Mouse (Mus musculus): ENCODE results near the gene Rptor. TPM values are rescaled to one million over a fixed set of nuclear protein-coding genes. Genes with fewer than 3 reads are reported as not detected.
"Not testable (repeated sequence)": the region's sequence is repeated elsewhere in the genome, so short reads cannot be mapped to it uniquely, and the experiment has no call there.

Rptor gene
- polyA plus RNA-seq, 1 experiment from 2014 or later: 18.3 TPM

- no peak overlapping the region for H3K4me2 ChIP-seq (replicated peaks)
- no peak for ATAC-seq (ENCODE audit: low FRiP score)
- no peaks in the 10 kb centered on the region for H3K9me3 ChIP-seq (replicated peaks)
- H3K36me3 ChIP-seq: no peaks in the 10 kb centered on the region
- H3K4me1 ChIP-seq: peaks cover 13% of the 10 kb centered on the region; the same call in 1 of the 2 replicates
- H3K9ac ChIP-seq: no peak overlapping the region
- no peak overlapping the region for H3K27ac ChIP-seq
- WGBS: 91% methylated on average over 4 of the region's 4 CpGs
- no peak overlapping the region for H3K4me3 ChIP-seq
- no peaks in the 10 kb centered on the region for H3K27me3 ChIP-seq
These were observed 33.7 kb downstream of the Rptor start for GRCm38 (mm10) chr11:119636371-119636883.

- no peaks in the 10 kb centered on the region for H3K27me3 ChIP-seq
- no peaks in the 10 kb centered on the region for H3K9me3 ChIP-seq (replicated peaks)
- no peak; the same call in 1 of the 2 replicates for ATAC-seq (ENCODE audit: low FRiP score)
These were observed 34.8 kb downstream of the Rptor start for GRCm38 (mm10) chr11:119637519-119637918.

GRCm38 (mm10) chr11:119640491-119640890, 37.8 kb downstream of the Rptor start:
- H3K4me1 ChIP-seq: peaks cover 34% of the 10 kb centered on the region
- 64% methylated on average over 9 of the region's 9 CpGs for WGBS
- no peaks in the 10 kb centered on the region for H3K9me3 ChIP-seq (replicated peaks)
- no peaks in the 10 kb centered on the region for H3K27me3 ChIP-seq
- no peak overlapping the region for H3K9ac ChIP-seq
- H3K27ac ChIP-seq: no peak overlapping the region
- ATAC-seq (ENCODE audit: low FRiP score): no peak
- H3K36me3 ChIP-seq: no peaks in the 10 kb centered on the region
- H3K4me2 ChIP-seq (replicated peaks): no peak overlapping the region
- no peak overlapping the region for H3K4me3 ChIP-seq

More at GRCm38 (mm10) chr11:119637519-119637918, 34.8 kb downstream of the Rptor start:
- H3K27ac ChIP-seq: no peak overlapping the region
- no peak overlapping the region for H3K4me3 ChIP-seq
- WGBS: 84% methylated on average over 6 of the region's 6 CpGs
- no peaks in the 10 kb centered on the region for H3K36me3 ChIP-seq
- H3K4me1 ChIP-seq: peaks cover 12% of the 10 kb centered on the region
- no peak overlapping the region for H3K4me2 ChIP-seq (replicated peaks)
- H3K9ac ChIP-seq: no peak overlapping the region

GRCm38 (mm10) chr11:119641831-119642381, 39.2 kb downstream of the Rptor start:
- WGBS: 93% methylated on average over 9 of the region's 9 CpGs
- Histone ChIP-seq H3K36me3 (no peaks in the 10 kb centered on the region), H3K9ac (no peak overlapping the region), H3K4me2 (replicated peaks) (no peak overlapping the region), H3K9me3 (replicated peaks) (no peaks in the 10 kb centered on the region), H3K4me3 (no peak overlapping the region), H3K27me3 (no peaks in the 10 kb centered on the region), H3K4me1 (peaks cover 36% of the 10 kb centered on the region), H3K27ac (no peak overlapping the region)
- no peak for ATAC-seq (ENCODE audit: low FRiP score)

GRCm38 (mm10) chr11:119643347-119643746, 40.6 kb downstream of the Rptor start:
- no peak for ATAC-seq (ENCODE audit: low FRiP score)
- H3K4me1 ChIP-seq: peaks cover 38% of the 10 kb centered on the region
- WGBS: 80% methylated on average over 7 of the region's 7 CpGs
- no peaks in the 10 kb centered on the region for H3K27me3 ChIP-seq
- no peak overlapping the region for H3K4me3 ChIP-seq
- H3K36me3 ChIP-seq: no peaks in the 10 kb centered on the region
- no peak overlapping the region for H3K4me2 ChIP-seq (replicated peaks)
- H3K27ac ChIP-seq: no peak overlapping the region
- no peaks in the 10 kb centered on the region for H3K9me3 ChIP-seq (replicated peaks)
- H3K9ac ChIP-seq: no peak overlapping the region

GRCm38 (mm10) chr11:119644140-119644539, 41.4 kb downstream of the Rptor start:
- no peaks in the 10 kb centered on the region for H3K27me3 ChIP-seq
- H3K4me1 ChIP-seq: peaks cover 38% of the 10 kb centered on the region
- H3K27ac ChIP-seq: peak overlapping the region; percentile 74; the same call in 1 of the 2 replicates
- H3K36me3 ChIP-seq: no peaks in the 10 kb centered on the region
- no peaks in the 10 kb centered on the region for H3K9me3 ChIP-seq (replicated peaks)
- H3K4me2 ChIP-seq (replicated peaks): no peak overlapping the region
- ATAC-seq (ENCODE audit: low FRiP score): no peak
- WGBS: 79% methylated on average over 7 of the region's 7 CpGs
- H3K4me3 ChIP-seq: no peak overlapping the region
- H3K9ac ChIP-seq: no peak overlapping the region

- Histone ChIP-seq H3K36me3 (no peaks in the 10 kb centered on the region), H3K27me3 (no peaks in the 10 kb centered on the region), H3K4me1 (peaks cover 38% of the 10 kb centered on the region), H3K4me2 (replicated peaks) (no peak overlapping the region; the same call in 1 of the 2 replicates), H3K27ac (peak overlapping the region; percentile 74), H3K9me3 (replicated peaks) (no peaks in the 10 kb centered on the region), H3K4me3 (no peak overlapping the region), H3K9ac (0 out of 2 replicates have a peak overlapping the region, but pooled peaks have one; percentile 39)
- ATAC-seq (ENCODE audit: low FRiP score): peak; percentile 77
- WGBS: 43% methylated on average over 14 of the region's 14 CpGs
These were observed 42.1 kb downstream of the Rptor start for GRCm38 (mm10) chr11:119644612-119645379.

GRCm38 (mm10) chr11:119650456-119650855, 47.8 kb downstream of the Rptor start:
- Histone ChIP-seq H3K27ac (no peak overlapping the region), H3K9ac (no peak overlapping the region), H3K4me3 (no peak overlapping the region), H3K9me3 (replicated peaks) (no peaks in the 10 kb centered on the region), H3K4me1 (peaks cover 14% of the 10 kb centered on the region), H3K4me2 (replicated peaks) (no peak overlapping the region), H3K36me3 (no peaks in the 10 kb centered on the region), H3K27me3 (no peaks in the 10 kb centered on the region)
- ATAC-seq (ENCODE audit: low FRiP score): no peak

GRCm38 (mm10) chr11:119653336-119653735, 50.6 kb downstream of the Rptor start:
- no peaks in the 10 kb centered on the region for H3K36me3 ChIP-seq
- H3K27me3 ChIP-seq: no peaks in the 10 kb centered on the region
- peaks cover 8% of the 10 kb centered on the region for H3K4me1 ChIP-seq
- H3K9me3 ChIP-seq (replicated peaks): no peaks in the 10 kb centered on the region
- no peak overlapping the region for H3K9ac ChIP-seq
- ATAC-seq (ENCODE audit: low FRiP score): no peak
- no peak overlapping the region for H3K4me3 ChIP-seq
- H3K4me2 ChIP-seq (replicated peaks): no peak overlapping the region
- 86% methylated on average over 9 of the region's 9 CpGs for WGBS
- H3K27ac ChIP-seq: no peak overlapping the region

GRCm38 (mm10) chr11:119657534-119657933, 54.8 kb downstream of the Rptor start:
- Histone ChIP-seq H3K9me3 (replicated peaks) (no peaks in the 10 kb centered on the region), H3K27me3 (no peaks in the 10 kb centered on the region), H3K4me3 (no peak overlapping the region), H3K9ac (no peak overlapping the region), H3K4me1 (no peaks in the 10 kb centered on the region; the same call in 1 of the 2 replicates), H3K27ac (no peak overlapping the region), H3K4me2 (replicated peaks) (no peak overlapping the region), H3K36me3 (no peaks in the 10 kb centered on the region)
- no peak for ATAC-seq (ENCODE audit: low FRiP score)
- WGBS: 86% methylated on average over 6 of the region's 6 CpGs

- no peaks in the 10 kb centered on the region for H3K9me3 ChIP-seq (replicated peaks)
- 94% methylated on average over 3 of the region's 3 CpGs for WGBS
- H3K27me3 ChIP-seq: no peaks in the 10 kb centered on the region
- no peak overlapping the region for H3K9ac ChIP-seq
- peaks cover 12% of the 10 kb centered on the region for H3K4me1 ChIP-seq
- no peak overlapping the region for H3K27ac ChIP-seq
- H3K36me3 ChIP-seq: no peaks in the 10 kb centered on the region
- no peak for ATAC-seq (ENCODE audit: low FRiP score)
- no peak overlapping the region for H3K4me2 ChIP-seq (replicated peaks)
- no peak overlapping the region for H3K4me3 ChIP-seq
These were observed 56.6 kb downstream of the Rptor start for GRCm38 (mm10) chr11:119659296-119659695.

- ATAC-seq (ENCODE audit: low FRiP score); H3K27me3 ChIP-seq; H3K9ac ChIP-seq; H3K9me3 ChIP-seq (replicated peaks); H3K27ac ChIP-seq; H3K4me3 ChIP-seq; H3K36me3 ChIP-seq; H3K4me2 ChIP-seq (replicated peaks): not testable (repeated sequence)
- 54% methylated on average over 4 of the region's 4 CpGs for WGBS
- H3K4me1 ChIP-seq: peaks cover 25% of the 10 kb centered on the region
These were observed 58.8 kb downstream of the Rptor start for GRCm38 (mm10) chr11:119661479-119661878.
